In genomic region chr12:79961076-79961475, GRCm38 (mm10) we compare ENCODE assay signal across 14 mouse cellular contexts.
"Had no signal": no experiment of that assay in that cellular context is flagged by ENCODE, and none has a peak within 500 bp of the region (broad histone marks: within the 10 kb centered on the region; RNA-seq: fewer than 3 reads in every experiment).

No protein-coding gene starts in this region.

- H3K27me3 ChIP-seq: limb, embryonic 12.5 days; neural tube, embryonic 15.5 days had no signal

- H3K4me3 ChIP-seq: layer of hippocampus, adult 2 months; left cerebral cortex, adult 2 months; limb, embryonic 12.5 days; midbrain, embryonic 13.5 days; myocyte; neural tube, embryonic 15.5 days had no signal

- H3K27ac ChIP-seq: layer of hippocampus, adult 2 months; left cerebral cortex, adult 2 months; limb, embryonic 12.5 days; liver, embryonic 14.5 days; midbrain, embryonic 13.5 days; neural tube, embryonic 15.5 days had no signal

- H3K36me3 ChIP-seq: limb, embryonic 12.5 days; midbrain, embryonic 13.5 days; neural tube, embryonic 15.5 days had no signal

- ATAC-seq: midbrain, embryonic 13.5 days had no signal

- H3K9me3 ChIP-seq: limb, embryonic 12.5 days; midbrain, embryonic 13.5 days; neural tube, embryonic 15.5 days had no signal

- DNase-seq: kidney, postnatal 10 days; kidney, postnatal 4 days; lung, adult 18-20 months; right cerebral cortex, adult 18-20 months; right cerebral cortex, postnatal 25 days; thymus, adult 18-20 months; thymus, postnatal 14 days had no signal

- H3K9ac ChIP-seq: limb, embryonic 12.5 days; liver, embryonic 14.5 days; midbrain, embryonic 13.5 days; neural tube, embryonic 15.5 days had no signal

- H3K4me2 ChIP-seq: limb, embryonic 12.5 days; midbrain, embryonic 13.5 days; neural tube, embryonic 15.5 days had no signal
